Mouse (Mus musculus): ENCODE results near the gene Entpd8. TPM values are rescaled to one million over a fixed set of nuclear protein-coding genes. Genes with fewer than 3 reads are reported as not detected.

The Entpd8 gene
- polyA plus RNA-seq, 1 experiment from 2014 or later = not detected

GRCm38 (mm10) chr2:25078967-25079366 is 1.1 kb upstream of the Entpd8 start:
- Histone ChIP-seq H3K4me2 (no peak overlapping the region), H3K27ac (ENCODE audit: low read depth, low read length) (no peak overlapping the region), H3K36me3 (ENCODE audit: control insufficient read depth, insufficient read depth, low read length) (no peaks in the 10 kb centered on the region), H3K9ac (ENCODE audit: low read depth, low read length) (no peak overlapping the region), H3K4me3 (ENCODE audit: low read depth, low read length) (no peak overlapping the region), H3K9me3 (replicated peaks; ENCODE audit: control insufficient read depth, low read length) (no peaks in the 10 kb centered on the region), H3K4me1 (ENCODE audit: control insufficient read depth, insufficient read depth, low read length) (no peaks in the 10 kb centered on the region), H3K27me3 (ENCODE audit: control insufficient read depth, insufficient read depth, low read length) (peaks cover 10% of the 10 kb centered on the region)
- no peak for ATAC-seq (replicated peaks; ENCODE audit: insufficient number of reproducible peaks, low FRiP score, low TSS enrichment)
- 54% methylated on average over 1 of the region's 1 CpGs for WGBS (ENCODE audit: insufficient replicate concordance)

GRCm38 (mm10) chr2:25083697-25084096 is 3.6 kb downstream of the Entpd8 start:
- WGBS (ENCODE audit: insufficient replicate concordance) = 82% methylated on average over 4 of the region's 4 CpGs
- no peak overlapping the region for H3K9ac ChIP-seq (ENCODE audit: low read depth, low read length)
- peaks cover 11% of the 10 kb centered on the region for H3K27me3 ChIP-seq (ENCODE audit: control insufficient read depth, insufficient read depth, low read length)
- no peaks in the 10 kb centered on the region for H3K9me3 ChIP-seq (replicated peaks; ENCODE audit: control insufficient read depth, low read length)
- no peak overlapping the region for H3K27ac ChIP-seq (ENCODE audit: low read depth, low read length)
- no peaks in the 10 kb centered on the region for H3K36me3 ChIP-seq (ENCODE audit: control insufficient read depth, insufficient read depth, low read length)
- ATAC-seq (replicated peaks; ENCODE audit: insufficient number of reproducible peaks, low FRiP score, low TSS enrichment) = no peak
- no peak overlapping the region for H3K4me3 ChIP-seq (ENCODE audit: low read depth, low read length)
- no peak overlapping the region for H3K4me2 ChIP-seq
- no peaks in the 10 kb centered on the region for H3K4me1 ChIP-seq (ENCODE audit: control insufficient read depth, insufficient read depth, low read length)

DNA sequence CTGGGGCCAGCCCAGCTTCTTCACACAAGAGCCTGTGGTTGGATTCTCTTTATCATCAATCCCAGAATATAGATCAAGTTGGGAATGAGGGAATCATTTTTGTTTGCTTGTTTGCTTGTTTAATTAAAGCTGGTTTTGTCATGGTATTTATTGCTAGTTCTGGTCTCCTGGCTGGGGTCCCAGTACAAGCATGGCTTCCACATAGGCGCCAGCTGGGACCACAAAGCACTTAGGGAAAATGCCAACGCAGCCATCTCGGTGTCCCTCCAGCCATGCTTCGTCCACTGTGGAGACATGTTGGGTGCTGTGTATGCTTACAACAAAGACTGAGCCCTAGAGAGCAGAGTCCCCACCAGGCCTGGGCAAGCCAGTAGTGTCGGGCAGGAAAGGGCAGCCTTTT is 5.5 kb downstream of the Entpd8 start:
- Histone ChIP-seq H3K9me3 (replicated peaks; ENCODE audit: control insufficient read depth, low read length) (no peaks in the 10 kb centered on the region), H3K4me2 (no peak overlapping the region), H3K36me3 (ENCODE audit: control insufficient read depth, insufficient read depth, low read length) (no peaks in the 10 kb centered on the region), H3K4me1 (ENCODE audit: control insufficient read depth, insufficient read depth, low read length) (no peaks in the 10 kb centered on the region), H3K27me3 (ENCODE audit: control insufficient read depth, insufficient read depth, low read length) (peaks cover 11% of the 10 kb centered on the region), H3K9ac (ENCODE audit: low read depth, low read length) (no peak overlapping the region), H3K27ac (ENCODE audit: low read depth, low read length) (no peak overlapping the region), H3K4me3 (ENCODE audit: low read depth, low read length) (no peak overlapping the region)
- ATAC-seq (replicated peaks; ENCODE audit: insufficient number of reproducible peaks, low FRiP score, low TSS enrichment) = no peak
- 77% methylated on average over 5 of the region's 5 CpGs for WGBS (ENCODE audit: insufficient replicate concordance)

- Histone ChIP-seq H3K36me3 (ENCODE audit: control insufficient read depth, insufficient read depth, low read length) (no peaks in the 10 kb centered on the region), H3K4me1 (ENCODE audit: control insufficient read depth, insufficient read depth, low read length) (no peaks in the 10 kb centered on the region), H3K4me2 (no peak overlapping the region), H3K27ac (ENCODE audit: low read depth, low read length) (no peak overlapping the region), H3K4me3 (ENCODE audit: low read depth, low read length) (no peak overlapping the region), H3K27me3 (ENCODE audit: control insufficient read depth, insufficient read depth, low read length) (peaks cover 10% of the 10 kb centered on the region; the same call in 1 of the 2 replicates), H3K9me3 (replicated peaks; ENCODE audit: control insufficient read depth, low read length) (no peaks in the 10 kb centered on the region), H3K9ac (ENCODE audit: low read depth, low read length) (no peak overlapping the region)
- no peak for ATAC-seq (replicated peaks; ENCODE audit: insufficient number of reproducible peaks, low FRiP score, low TSS enrichment)
- 91% methylated on average over 2 of the region's 2 CpGs for WGBS (ENCODE audit: insufficient replicate concordance)
Measured at GRCm38 (mm10) chr2:25087842-25088241, 7.7 kb downstream of the Entpd8 start.

DNA sequence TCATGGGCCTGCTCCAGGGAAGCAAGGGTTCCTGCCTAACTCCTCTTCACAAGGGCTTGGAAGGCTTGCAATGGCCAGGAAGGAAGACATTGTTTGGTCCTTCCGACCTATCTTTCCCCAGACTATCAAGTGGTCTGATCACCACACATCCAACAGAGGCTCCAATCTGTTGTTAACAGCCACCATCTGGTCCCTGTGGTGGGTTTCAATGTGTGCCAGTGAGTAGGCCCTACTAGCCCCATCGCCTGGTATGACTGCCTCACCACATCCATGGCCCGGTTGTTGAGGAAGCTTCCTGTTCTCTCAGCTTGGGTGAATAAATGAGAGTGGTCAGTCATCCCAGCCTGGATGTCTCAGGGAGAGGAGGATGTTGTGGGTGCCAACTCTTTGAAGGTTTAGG is 8.5 kb downstream of the Entpd8 start:
- Histone ChIP-seq H3K9me3 (replicated peaks; ENCODE audit: control insufficient read depth, low read length) (no peaks in the 10 kb centered on the region), H3K4me2 (no peak overlapping the region), H3K36me3 (ENCODE audit: control insufficient read depth, insufficient read depth, low read length) (no peaks in the 10 kb centered on the region), H3K9ac (ENCODE audit: low read depth, low read length) (no peak overlapping the region), H3K4me3 (ENCODE audit: low read depth, low read length) (no peak overlapping the region), H3K4me1 (ENCODE audit: control insufficient read depth, insufficient read depth, low read length) (no peaks in the 10 kb centered on the region), H3K27me3 (ENCODE audit: control insufficient read depth, insufficient read depth, low read length) (peaks cover 10% of the 10 kb centered on the region; the same call in 1 of the 2 replicates), H3K27ac (ENCODE audit: low read depth, low read length) (no peak overlapping the region)
- 67% methylated on average over 3 of the region's 3 CpGs for WGBS (ENCODE audit: insufficient replicate concordance)
- ATAC-seq (replicated peaks; ENCODE audit: insufficient number of reproducible peaks, low FRiP score, low TSS enrichment) = no peak

- Histone ChIP-seq H3K9me3 (replicated peaks; ENCODE audit: control insufficient read depth, low read length) (no peaks in the 10 kb centered on the region), H3K27me3 (ENCODE audit: control insufficient read depth, insufficient read depth, low read length) (peaks cover 22% of the 10 kb centered on the region; the same call in 1 of the 2 replicates), H3K9ac (ENCODE audit: low read depth, low read length) (no peak overlapping the region), H3K27ac (ENCODE audit: low read depth, low read length) (no peak overlapping the region), H3K4me2 (peak overlapping the region; percentile 56), H3K4me1 (ENCODE audit: control insufficient read depth, insufficient read depth, low read length) (no peaks in the 10 kb centered on the region), H3K4me3 (ENCODE audit: low read depth, low read length) (peak overlapping the region; percentile 23; the same call in 1 of the 2 replicates), H3K36me3 (ENCODE audit: control insufficient read depth, insufficient read depth, low read length) (no peaks in the 10 kb centered on the region)
- ATAC-seq (replicated peaks; ENCODE audit: insufficient number of reproducible peaks, low FRiP score, low TSS enrichment) = no peak
- 36% methylated on average over 17 of the region's 17 CpGs for WGBS (ENCODE audit: insufficient replicate concordance)
Measured at GRCm38 (mm10) chr2:25094785-25095108, 14.6 kb downstream of the Entpd8 start.

DNA sequence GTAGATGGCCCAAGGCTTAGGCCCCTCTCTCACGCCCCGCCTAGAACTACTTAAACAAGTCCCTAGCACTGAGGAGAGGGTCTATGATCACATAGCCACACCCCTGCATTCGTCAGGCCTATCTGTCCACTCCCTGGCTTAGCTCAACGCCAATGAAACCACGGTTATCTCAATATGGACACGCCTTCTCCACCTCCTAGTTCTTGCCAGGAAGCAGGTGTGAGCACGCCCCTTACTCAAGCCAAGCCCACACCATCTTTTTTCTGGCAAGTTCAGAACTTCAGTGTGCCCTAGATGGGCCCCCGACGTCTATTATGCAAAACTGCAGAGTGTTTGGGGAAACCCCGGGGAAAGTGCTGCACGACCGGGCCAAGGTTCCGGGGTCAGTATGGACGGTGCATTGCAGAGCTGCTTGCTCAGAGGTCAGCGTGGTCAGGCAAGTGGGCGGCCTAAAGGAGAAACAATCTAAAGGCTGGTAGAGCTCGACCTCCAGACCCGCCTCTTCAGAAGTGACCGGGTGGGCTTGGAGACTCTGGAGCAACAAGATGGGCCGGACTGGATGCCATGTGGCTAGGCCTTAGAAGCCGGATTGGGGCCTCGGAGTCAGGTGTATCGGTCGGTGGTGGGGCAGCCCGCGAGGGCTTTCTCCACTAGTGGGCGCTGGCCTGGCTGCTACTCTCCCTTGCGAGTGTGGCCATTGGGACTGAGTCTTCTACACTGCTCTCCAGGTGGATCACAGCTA is 15.2 kb downstream of the Entpd8 start, which contains the start of gene Noxa1:
Gene Noxa1, minus strand, starts transcription at position 41 of the 742 bp plus-strand sequence.
- WGBS (ENCODE audit: insufficient replicate concordance) = 44% methylated on average over 28 of the region's 28 CpGs
- no peaks in the 10 kb centered on the region for H3K36me3 ChIP-seq (ENCODE audit: control insufficient read depth, insufficient read depth, low read length)
- H3K27ac ChIP-seq (ENCODE audit: low read depth, low read length) = no peak within 1 kb of the TSS
- no peaks in the 10 kb centered on the region for H3K4me1 ChIP-seq (ENCODE audit: control insufficient read depth, insufficient read depth, low read length)
- H3K9me3 ChIP-seq (replicated peaks; ENCODE audit: control insufficient read depth, low read length) = no peaks in the 10 kb centered on the region
- peak within 1 kb of the TSS; percentile 23 for H3K4me3 ChIP-seq (ENCODE audit: low read depth, low read length)
- no peak within 1 kb of the TSS for H3K9ac ChIP-seq (ENCODE audit: low read depth, low read length)
- peaks cover 22% of the 10 kb centered on the region; the same call in 1 of the 2 replicates for H3K27me3 ChIP-seq (ENCODE audit: control insufficient read depth, insufficient read depth, low read length)
- no peak for ATAC-seq (replicated peaks; ENCODE audit: insufficient number of reproducible peaks, low FRiP score, low TSS enrichment)
- H3K4me2 ChIP-seq = peak within 1 kb of the TSS; percentile 56

DNA sequence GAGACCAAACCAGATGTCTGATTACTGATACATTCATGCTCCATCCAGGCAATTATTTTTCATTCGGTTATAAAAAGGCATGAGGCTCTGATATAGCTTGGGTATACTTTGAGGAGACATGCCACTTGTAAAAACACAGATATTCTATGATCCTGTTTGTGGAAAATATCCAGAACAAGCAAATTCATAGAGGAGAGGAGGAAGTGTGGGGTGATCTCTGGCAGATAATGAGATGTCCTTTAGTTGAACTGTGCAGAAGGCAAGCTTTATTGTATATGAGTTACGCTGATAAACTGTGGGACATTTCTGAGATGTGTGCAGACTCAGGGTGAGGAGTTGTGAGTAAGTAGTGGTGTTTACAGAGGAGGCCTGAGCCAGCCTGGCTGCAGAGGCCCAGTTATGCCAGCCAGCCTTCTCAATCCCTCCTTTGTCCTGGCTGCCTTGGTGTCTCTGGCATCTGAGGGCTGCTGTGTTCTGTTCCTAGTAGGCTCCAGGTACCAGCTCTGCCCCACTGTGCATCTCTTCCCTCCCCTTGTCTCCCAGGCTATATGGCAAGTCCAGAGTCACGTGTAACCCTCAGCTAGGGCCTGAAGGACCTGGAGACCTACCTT is 18.0 kb downstream of the Entpd8 start:
- Histone ChIP-seq H3K4me3 (ENCODE audit: low read depth, low read length) (no peak overlapping the region), H3K36me3 (ENCODE audit: control insufficient read depth, insufficient read depth, low read length) (no peaks in the 10 kb centered on the region), H3K27ac (ENCODE audit: low read depth, low read length) (no peak overlapping the region), H3K4me1 (ENCODE audit: control insufficient read depth, insufficient read depth, low read length) (no peaks in the 10 kb centered on the region), H3K9ac (ENCODE audit: low read depth, low read length) (no peak overlapping the region), H3K4me2 (no peak overlapping the region), H3K9me3 (replicated peaks; ENCODE audit: control insufficient read depth, low read length) (no peaks in the 10 kb centered on the region), H3K27me3 (ENCODE audit: control insufficient read depth, insufficient read depth, low read length) (peaks cover 17% of the 10 kb centered on the region; the same call in 1 of the 2 replicates)
- no peak for ATAC-seq (replicated peaks; ENCODE audit: insufficient number of reproducible peaks, low FRiP score, low TSS enrichment)
- 63% methylated on average over 3 of the region's 3 CpGs for WGBS (ENCODE audit: insufficient replicate concordance)

Measured in heart, embryonic 11.5 days (tissue).